Mouse (Mus musculus): ENCODE results near the gene Slc35e4. TPM values are rescaled to one million over a fixed set of nuclear protein-coding genes. Genes with fewer than 3 reads are reported as not detected.

The Slc35e4 gene
- polyA plus RNA-seq, 2 experiments, result 4.6 to 4.8 TPM

- Histone ChIP-seq H3K4me1 (ENCODE audit: control insufficient read depth, insufficient read depth, low read length) (no peaks in the 10 kb centered on the region), H3K9me3 (ENCODE audit: control insufficient read depth, low read length) (no peaks in the 10 kb centered on the region), H3K27me3 (ENCODE audit: control insufficient read depth, insufficient read depth, low read length) (no peaks in the 10 kb centered on the region), H3K36me3 (ENCODE audit: control insufficient read depth, insufficient read depth, low read length) (no peaks in the 10 kb centered on the region), H3K9ac (ENCODE audit: low read depth, low read length, severe bottlenecking) (no peak overlapping the region), H3K4me2 (replicated peaks; ENCODE audit: low read depth, low read length, severe bottlenecking) (no peak overlapping the region), H3K27ac (replicated peaks; ENCODE audit: low read depth, low read length) (no peak overlapping the region), H3K4me3 (replicated peaks; ENCODE audit: low read length) (no peak overlapping the region)
- WGBS, result 90% methylated on average over 3 of the region's 3 CpGs
- DNase-seq (ENCODE audit: low spot score) (no peak), ATAC-seq (ENCODE audit: low FRiP score, low read depth) (no peak)
- no peak for TF ChIP-seq POLR2A (IDR thresholded peaks at IDR 0.05; ENCODE audit: borderline replicate concordance, extremely low read depth, insufficient read depth, insufficient read length)
Observed at GRCm38 (mm10) chr11:3883711-3884110, 30.8 kb downstream of the Slc35e4 start.

DNA sequence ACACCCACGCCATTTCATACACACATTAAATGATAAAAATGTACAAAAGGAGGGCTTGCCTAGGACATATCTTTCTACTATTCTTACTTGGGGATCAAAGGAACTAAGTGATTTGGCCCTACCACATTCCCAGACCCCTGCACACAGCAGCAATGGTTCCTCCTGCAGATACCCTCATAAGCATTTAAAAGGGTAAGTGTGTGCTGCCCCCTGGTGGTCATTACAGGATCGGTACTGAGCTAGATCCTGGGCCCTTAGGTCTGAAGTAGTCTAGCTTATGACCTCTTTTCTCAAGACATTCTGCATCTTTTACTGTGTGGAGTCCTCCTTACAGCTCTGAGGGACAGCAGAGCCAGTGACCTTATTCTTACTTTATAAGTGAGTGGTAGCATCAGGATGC is 34.6 kb downstream of the Slc35e4 start:
- DNase-seq (ENCODE audit: low spot score) (peak; percentile 77), ATAC-seq (ENCODE audit: low FRiP score, low read depth) (no peak)
- Histone ChIP-seq H3K27ac (replicated peaks; ENCODE audit: low read depth, low read length) (no peak overlapping the region), H3K9me3 (ENCODE audit: control insufficient read depth, low read length) (no peaks in the 10 kb centered on the region), H3K27me3 (ENCODE audit: control insufficient read depth, insufficient read depth, low read length) (no peaks in the 10 kb centered on the region), H3K4me3 (replicated peaks; ENCODE audit: low read length) (no peak overlapping the region), H3K36me3 (ENCODE audit: control insufficient read depth, insufficient read depth, low read length) (no peaks in the 10 kb centered on the region), H3K4me2 (replicated peaks; ENCODE audit: low read depth, low read length, severe bottlenecking) (no peak overlapping the region), H3K4me1 (ENCODE audit: control insufficient read depth, insufficient read depth, low read length) (no peaks in the 10 kb centered on the region), H3K9ac (ENCODE audit: low read depth, low read length, severe bottlenecking) (no peak overlapping the region)
- 38% methylated on average over 2 of the region's 2 CpGs for WGBS
- no peak for TF ChIP-seq POLR2A (IDR thresholded peaks at IDR 0.05; ENCODE audit: borderline replicate concordance, extremely low read depth, insufficient read depth, insufficient read length)

- H3K4me3 ChIP-seq (replicated peaks; ENCODE audit: low read length), result no peak overlapping the region
- no peak overlapping the region for H3K27ac ChIP-seq (replicated peaks; ENCODE audit: low read depth, low read length)
- no peaks in the 10 kb centered on the region for H3K9me3 ChIP-seq (ENCODE audit: control insufficient read depth, low read length)
- H3K27me3 ChIP-seq (ENCODE audit: control insufficient read depth, insufficient read depth, low read length), result no peaks in the 10 kb centered on the region
- 75% methylated on average over 7 of the region's 7 CpGs for WGBS
- ATAC-seq (ENCODE audit: low FRiP score, low read depth), result no peak
- H3K9ac ChIP-seq (ENCODE audit: low read depth, low read length, severe bottlenecking), result no peak overlapping the region
- no peaks in the 10 kb centered on the region for H3K36me3 ChIP-seq (ENCODE audit: control insufficient read depth, insufficient read depth, low read length)
- H3K4me1 ChIP-seq (ENCODE audit: control insufficient read depth, insufficient read depth, low read length), result no peaks in the 10 kb centered on the region
- H3K4me2 ChIP-seq (replicated peaks; ENCODE audit: low read depth, low read length, severe bottlenecking), result no peak overlapping the region
- no peak for DNase-seq (ENCODE audit: low spot score)
- TF ChIP-seq POLR2A (IDR thresholded peaks at IDR 0.05; ENCODE audit: borderline replicate concordance, extremely low read depth, insufficient read depth, insufficient read length), result no peak
Observed at GRCm38 (mm10) chr11:3878660-3879059, 35.8 kb downstream of the Slc35e4 start.

DNA sequence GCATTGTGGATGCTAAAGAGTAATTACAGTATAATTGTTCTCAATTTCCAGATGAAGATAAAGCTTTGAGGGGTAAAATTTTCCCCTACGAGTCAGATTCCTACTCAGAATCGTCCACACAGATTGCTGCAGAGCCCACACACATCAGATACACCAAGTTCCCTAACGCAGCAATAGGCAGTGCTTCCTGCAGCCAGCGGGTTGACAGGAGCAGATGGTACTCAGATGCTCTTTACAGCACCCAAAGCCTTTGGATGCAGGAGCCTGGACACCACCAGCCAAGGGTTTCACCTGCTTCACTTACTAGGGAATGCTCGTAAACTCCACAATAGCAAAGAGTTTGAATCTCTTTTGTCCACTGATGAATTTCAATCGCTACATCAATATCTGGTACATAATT is 38.0 kb downstream of the Slc35e4 start:
- 69% methylated on average over 6 of the region's 6 CpGs for WGBS
- H3K27ac ChIP-seq (replicated peaks; ENCODE audit: low read depth, low read length), result no peak overlapping the region
- ATAC-seq (ENCODE audit: low FRiP score, low read depth), result no peak

DNA sequence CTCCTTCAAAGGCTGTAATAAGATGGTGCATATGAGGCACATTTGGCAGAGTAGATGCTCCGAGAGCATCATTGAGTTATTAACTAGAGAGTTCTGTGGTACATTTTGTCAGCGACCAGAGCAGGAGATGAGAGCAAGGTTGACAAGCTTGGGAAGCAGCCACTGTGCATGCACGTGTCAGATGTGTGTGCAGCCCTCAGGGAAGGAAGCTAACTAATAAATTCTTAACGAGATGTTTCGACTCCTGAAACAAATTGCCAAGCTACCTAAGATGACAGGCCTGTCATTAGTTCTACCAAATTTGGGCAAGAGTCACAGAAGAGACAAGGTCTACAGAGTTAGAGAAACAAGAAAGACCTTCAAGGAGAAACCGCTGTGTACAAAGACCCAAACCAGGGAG is 50.1 kb downstream of the Slc35e4 start:
- H3K4me2 ChIP-seq (replicated peaks; ENCODE audit: low read depth, low read length, severe bottlenecking), result peak overlapping the region; percentile 66
- DNase-seq (ENCODE audit: low spot score) (no peak), ATAC-seq (ENCODE audit: low FRiP score, low read depth) (no peak)
- no peak overlapping the region for H3K27ac ChIP-seq (replicated peaks; ENCODE audit: low read depth, low read length)
- H3K4me1 ChIP-seq (ENCODE audit: control insufficient read depth, insufficient read depth, low read length), result peaks cover 9% of the 10 kb centered on the region; the same call in 1 of the 2 replicates
- TF ChIP-seq POLR2A (IDR thresholded peaks at IDR 0.05; ENCODE audit: borderline replicate concordance, extremely low read depth, insufficient read depth, insufficient read length), result no peak
- no peaks in the 10 kb centered on the region for H3K36me3 ChIP-seq (ENCODE audit: control insufficient read depth, insufficient read depth, low read length)
- peaks cover 11% of the 10 kb centered on the region; the same call in 1 of the 2 replicates for H3K27me3 ChIP-seq (ENCODE audit: control insufficient read depth, insufficient read depth, low read length)
- H3K9ac ChIP-seq (ENCODE audit: low read depth, low read length, severe bottlenecking), result peak overlapping the region; percentile 56; the same call in 1 of the 2 replicates
- 16% methylated on average over 6 of the region's 6 CpGs for WGBS
- H3K9me3 ChIP-seq (ENCODE audit: control insufficient read depth, low read length), result no peaks in the 10 kb centered on the region
- H3K4me3 ChIP-seq (replicated peaks; ENCODE audit: low read length), result peak overlapping the region; percentile 49

More for the DNA sequence above, 38.0 kb downstream of the Slc35e4 start:
- Histone ChIP-seq H3K36me3 (ENCODE audit: control insufficient read depth, insufficient read depth, low read length) (no peaks in the 10 kb centered on the region), H3K9me3 (ENCODE audit: control insufficient read depth, low read length) (no peaks in the 10 kb centered on the region), H3K9ac (ENCODE audit: low read depth, low read length, severe bottlenecking) (no peak overlapping the region), H3K27me3 (ENCODE audit: control insufficient read depth, insufficient read depth, low read length) (no peaks in the 10 kb centered on the region), H3K4me1 (ENCODE audit: control insufficient read depth, insufficient read depth, low read length) (no peaks in the 10 kb centered on the region), H3K4me3 (replicated peaks; ENCODE audit: low read length) (no peak overlapping the region), H3K4me2 (replicated peaks; ENCODE audit: low read depth, low read length, severe bottlenecking) (no peak overlapping the region)
- no peak for DNase-seq (ENCODE audit: low spot score)
- no peak for TF ChIP-seq POLR2A (IDR thresholded peaks at IDR 0.05; ENCODE audit: borderline replicate concordance, extremely low read depth, insufficient read depth, insufficient read length)

All from limb, embryonic 14.5 days (tissue).